Mouse (Mus musculus): Measurements from ENCODE around the gene Slc5a5.

GRCm38 (mm10) chr8:70871195-70871807, 21.3 kb downstream of the Slc5a5 start:
- TF ChIP-seq CTCF (IDR thresholded peaks at IDR 0.05; ENCODE audit: low read depth, low read length) (no peak), POLR2A (IDR thresholded peaks at IDR 0.05; ENCODE audit: borderline replicate concordance, low read depth, low read length) (no peak)
